Mouse (Mus musculus) stomach, postnatal 0 days (tissue): Measurements from ENCODE around the gene Mcf2l.

ENCODE experiments used
- CTCF ChIP-seq: IDR thresholded peaks from 2 replicates; pipeline ENCODE4 v1.5.1; 2016; ENCODE audit warnings: antibody characterized with exemption, low read depth, mild to moderate bottlenecking, moderate library complexity
- EP300 ChIP-seq: optimal IDR thresholded peaks from 2 replicates; pipeline ENCODE3; 2016; ENCODE audit warnings: antibody characterized with exemption

- TF ChIP-seq CTCF, result no peak
- no peak for TF ChIP-seq EP300
Observed at GRCm38 (mm10) chr8:12931426-12931825, 57.8 kb downstream of the Mcf2l start.
